Mouse (Mus musculus): ENCODE measurements at regions not wholly inside any gene's neighbourhood (a gene's known extent, or its start where the extent isn't known, plus 50 kb on each side); places are given as distances from the start of the nearest gene placed in this dataset.

DNA sequence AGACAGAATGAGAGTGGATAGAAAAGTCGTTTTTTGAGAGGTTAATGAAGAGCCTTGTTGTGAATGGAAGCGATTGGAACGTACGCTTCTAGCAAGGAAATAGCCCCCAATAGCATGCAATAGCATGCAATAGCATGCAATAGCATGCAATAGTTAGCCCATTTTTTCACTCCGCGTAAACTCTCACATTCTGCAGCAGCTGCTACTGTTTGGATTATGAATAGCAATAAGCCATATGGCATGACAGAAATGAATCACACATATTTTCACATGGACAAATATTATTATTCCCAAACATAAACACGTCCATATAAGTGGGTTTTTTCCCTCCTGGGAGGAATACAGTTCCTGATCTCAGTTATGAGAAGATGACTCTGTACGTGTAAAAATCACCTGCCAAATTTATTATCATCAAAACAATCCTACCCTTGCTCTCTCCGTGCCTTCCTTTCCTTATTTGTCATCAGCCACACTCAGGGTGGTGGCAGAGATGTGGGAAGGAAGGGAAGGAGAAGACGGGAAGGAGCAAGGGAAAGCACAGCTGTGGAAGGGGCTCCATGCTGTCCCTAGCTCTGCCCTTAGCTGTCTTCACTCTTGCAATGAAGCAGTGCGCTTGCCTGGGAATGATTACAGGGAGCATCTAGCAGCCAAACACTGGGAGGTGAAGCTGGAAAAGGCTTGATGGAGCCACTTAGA, 129.1 kb upstream of the Sash1 start:
- TF ChIP-seq CTCF (IDR thresholded peaks at IDR 0.05; ENCODE audit: insufficient read depth, low read length) (no peak), POLR2A (IDR thresholded peaks at IDR 0.05; ENCODE audit: borderline replicate concordance, extremely low read depth, low read depth, low read length) (no peak)
